Mouse (Mus musculus): ENCODE results near the gene Zmym5. TPM values are rescaled to one million over a fixed set of nuclear protein-coding genes. Genes with fewer than 3 reads are reported as not detected.

Zmym5 gene
- total and polyA plus RNA-seq, 3 experiments, result 6.7 to 36.5 (median 13.2) TPM

GRCm38 (mm10) chr14:56778200-56778932, 33.1 kb downstream of the Zmym5 start, which contains the start of gene Pspc1:
TSS of gene Pspc1 (minus strand) at chr14:56778316.
- H3K9me3 ChIP-seq (replicated peaks; ENCODE audit: insufficient read depth, low read length), result no peaks in the 10 kb centered on the region
- TF ChIP-seq ZC3H11A (IDR thresholded peaks at IDR 0.05; ENCODE audit: low read depth, low read length) (no peak), MYB (IDR thresholded peaks at IDR 0.05; ENCODE audit: low read depth, low read length) (peak; percentile 38; the same call in 1 of the 2 replicates), RAD21 (IDR thresholded peaks at IDR 0.05; ENCODE audit: low read depth, low read length) (no peak), NRF1 (IDR thresholded peaks at IDR 0.05; ENCODE audit: insufficient read depth, low read depth, low read length, poor library complexity, severe bottlenecking) (peak; percentile 91), GABPA (IDR thresholded peaks at IDR 0.05; ENCODE audit: low read depth, low read length) (no peak), SIN3A (IDR thresholded peaks at IDR 0.05; ENCODE audit: low read length) (peak; percentile 74), USF1 (IDR thresholded peaks at IDR 0.05; ENCODE audit: low read depth, low read length) (no peak), CHD1 (IDR thresholded peaks at IDR 0.05; ENCODE audit: low read depth, low read length) (0 out of 2 replicates have a peak, but pooled peaks have one; percentile 27), UBTF (IDR thresholded peaks at IDR 0.05; ENCODE audit: borderline replicate concordance, insufficient read depth, low read depth, low read length) (no peak), CHD2 (IDR thresholded peaks at IDR 0.05; ENCODE audit: low read length) (no peak), ZMIZ1 (IDR thresholded peaks at IDR 0.05; ENCODE audit: low read depth, low read length) (peak; percentile 90), TCF12 (IDR thresholded peaks at IDR 0.05; ENCODE audit: low read depth, low read length) (0 out of 2 replicates have a peak, but pooled peaks have one; percentile 40), EP300 (IDR thresholded peaks at IDR 0.05; ENCODE audit: low read depth in 1 of 2, low read length in 2 of 2) (0 out of 4 replicates have a peak, but pooled peaks of 1 of the 2 experiments have one; percentile 3), NELFE (IDR thresholded peaks at IDR 0.05; ENCODE audit: low read depth, low read length) (peak; percentile 72), MEF2A (IDR thresholded peaks at IDR 0.05; ENCODE audit: extremely low read depth, insufficient replicate concordance, low read depth, low read length, poor library complexity, severe bottlenecking) (no peak), ZNF384 (IDR thresholded peaks at IDR 0.05; ENCODE audit: low read depth, low read length) (no peak), ETS1 (IDR thresholded peaks at IDR 0.05; ENCODE audit: low read depth, low read length) (peak; percentile 45; the same call in 1 of the 2 replicates), MAZ (IDR thresholded peaks at IDR 0.05; ENCODE audit: low read depth, low read length) (peak; percentile 70; the same call in 1 of the 2 replicates), BHLHE40 (IDR thresholded peaks at IDR 0.05; ENCODE audit: borderline replicate concordance, low read depth, low read length) (no peak), TAL1 (IDR thresholded peaks at IDR 0.05; ENCODE audit: low read length) (no peak), USF2 (IDR thresholded peaks at IDR 0.05; ENCODE audit: borderline replicate concordance in 1 of 2, insufficient read depth in 1 of 2, low read depth in 1 of 2, low read length in 2 of 2) (no peak), JUND (IDR thresholded peaks at IDR 0.05; ENCODE audit: low read depth, low read length) (no peak), SMC3 (IDR thresholded peaks at IDR 0.05; ENCODE audit: low read depth, low read length) (no peak), MAX (IDR thresholded peaks at IDR 0.05; ENCODE audit: low read length) (peak; percentile 71; the same call in 1 of the 2 replicates), CTCF (IDR thresholded peaks at IDR 0.05 in 2 of 3, conservative IDR thresholded peaks at IDR 0.05 in 1 of 3; ENCODE audit: control insufficient read depth in 1 of 3, insufficient read depth in 1 of 3, low read depth in 2 of 3, low read length in 3 of 3, poor library complexity in 1 of 3, severe bottlenecking in 1 of 3) (no peak), MYC (IDR thresholded peaks at IDR 0.05; ENCODE audit: low read depth, low read length) (peak; percentile 74; the same call in 1 of the 2 replicates), MXI1 (IDR thresholded peaks at IDR 0.05; ENCODE audit: low read depth, low read length) (peak; percentile 57), MAFK (IDR thresholded peaks at IDR 0.05; ENCODE audit: borderline replicate concordance, low read depth, low read length) (no peak), GATA1 (IDR thresholded peaks at IDR 0.05; ENCODE audit: low read depth, low read length) (no peak), RCOR1 (IDR thresholded peaks at IDR 0.05; ENCODE audit: low read depth, low read length) (no peak; the same call in 1 of the 2 replicates), ELF1 (IDR thresholded peaks at IDR 0.05; ENCODE audit: low read depth, low read length) (peak; percentile 47; the same call in 1 of the 2 replicates), POLR2AphosphoS5 (IDR thresholded peaks at IDR 0.05; ENCODE audit: borderline replicate concordance, low read depth, low read length) (no peak), POLR2AphosphoS2 (IDR thresholded peaks at IDR 0.05; ENCODE audit: low read length) (peak; percentile 91), TBP (IDR thresholded peaks at IDR 0.05; ENCODE audit: low read depth, low read length) (peak; percentile 95), E2F4 (IDR thresholded peaks at IDR 0.05; ENCODE audit: borderline replicate concordance, low read depth, low read length) (peak; percentile 88; the same call in 1 of the 2 replicates)

More at GRCm38 (mm10) chr14:56778200-56778932, 33.1 kb downstream of the Zmym5 start, which contains the start of gene Pspc1:
- DNase-seq (ENCODE audit: low read depth, low spot score), result peak; percentile 98
- peak within 1 kb of the TSS; percentile 74 to 97 for H3K4me3 ChIP-seq (ENCODE audit: control insufficient read depth in 1 of 2, insufficient read depth in 1 of 2, low read depth in 2 of 2, low read length in 2 of 2)
- H3K9ac ChIP-seq (ENCODE audit: control insufficient read depth, low read depth, low read length, poor library complexity, severe bottlenecking), result peak within 1 kb of the TSS; percentile 90
- peak within 1 kb of the TSS; percentile 91 for H3K27ac ChIP-seq (ENCODE audit: control insufficient read depth, low read depth, low read length)
- peaks cover 8 to 10% of the 10 kb centered on the region in 2 experiments for H3K4me1 ChIP-seq (ENCODE audit: control insufficient read depth in 1 of 2, insufficient read depth in 2 of 2, low read length in 2 of 2)
- H3K27me3 ChIP-seq (ENCODE audit: control insufficient read depth in 1 of 2, insufficient read depth in 2 of 2, low read length in 2 of 2), result no peaks in the 10 kb centered on the region
- H3K79me2 ChIP-seq (ENCODE audit: control insufficient read depth, insufficient read depth, low read length, poor library complexity), result peaks cover 44% of the 10 kb centered on the region
- H3K36me3 ChIP-seq (ENCODE audit: control insufficient read depth in 1 of 2, insufficient read depth in 2 of 2, low read length in 2 of 2), result peaks cover 0 to 29% of the 10 kb centered on the region in 2 experiments; a peak in 2 of 4 replicates

All from MEL (cell line).